Mouse (Mus musculus) layer of hippocampus, adult 9-10 months (tissue): ENCODE measurements around the gene Clta.
"Not testable (repeated sequence)": the region's sequence is repeated elsewhere in the genome, so short reads cannot be mapped to it uniquely, and the experiment has no call there.

Source experiments
- DNase-seq: peaks from one replicate; pipeline ENCODE4 v3.0.0; 2022; ENCODE audit warnings: low spot score

Gene Clta

DNA sequence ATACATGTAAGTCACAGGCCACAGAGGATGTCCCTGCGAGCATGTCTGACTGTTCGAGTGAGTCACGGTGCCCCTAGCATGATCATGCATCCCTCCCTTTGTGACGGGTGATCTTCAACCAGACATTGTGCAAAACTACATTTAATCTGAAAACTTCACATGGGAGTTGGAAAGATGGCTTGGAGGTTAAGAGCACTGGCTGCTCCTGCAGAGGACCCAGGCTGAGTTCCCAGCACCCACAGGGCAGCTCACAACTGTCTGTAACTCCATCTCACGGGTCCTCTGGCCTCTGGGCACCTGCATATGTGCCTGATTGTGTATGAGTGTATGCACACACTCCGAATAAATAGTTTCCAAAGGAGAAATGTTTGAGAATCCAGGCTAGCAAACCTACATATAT lies 20.0 kb downstream of the Clta start:
- DNase-seq: no peak

DNA sequence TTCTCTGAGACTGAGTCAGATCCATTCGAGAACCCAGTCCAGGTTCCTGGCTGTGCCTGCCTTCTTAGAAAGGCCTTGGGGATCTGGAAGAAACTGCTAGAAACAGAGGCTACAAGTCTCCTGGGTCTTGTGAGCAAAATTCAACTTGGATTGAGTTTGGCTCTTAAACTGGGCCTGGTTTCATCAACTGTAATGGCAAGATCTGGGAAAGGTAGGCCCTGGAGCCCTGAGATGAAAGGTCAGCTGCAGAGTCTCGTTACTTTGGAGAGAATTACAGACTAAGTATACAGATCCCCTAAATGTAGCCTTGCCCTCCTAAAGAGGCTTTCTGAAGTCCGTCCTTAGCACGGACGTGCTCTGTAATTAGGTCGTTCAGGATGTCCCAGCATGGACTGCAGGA lies 21.3 kb downstream of the Clta start:
- no peak for DNase-seq

DNA sequence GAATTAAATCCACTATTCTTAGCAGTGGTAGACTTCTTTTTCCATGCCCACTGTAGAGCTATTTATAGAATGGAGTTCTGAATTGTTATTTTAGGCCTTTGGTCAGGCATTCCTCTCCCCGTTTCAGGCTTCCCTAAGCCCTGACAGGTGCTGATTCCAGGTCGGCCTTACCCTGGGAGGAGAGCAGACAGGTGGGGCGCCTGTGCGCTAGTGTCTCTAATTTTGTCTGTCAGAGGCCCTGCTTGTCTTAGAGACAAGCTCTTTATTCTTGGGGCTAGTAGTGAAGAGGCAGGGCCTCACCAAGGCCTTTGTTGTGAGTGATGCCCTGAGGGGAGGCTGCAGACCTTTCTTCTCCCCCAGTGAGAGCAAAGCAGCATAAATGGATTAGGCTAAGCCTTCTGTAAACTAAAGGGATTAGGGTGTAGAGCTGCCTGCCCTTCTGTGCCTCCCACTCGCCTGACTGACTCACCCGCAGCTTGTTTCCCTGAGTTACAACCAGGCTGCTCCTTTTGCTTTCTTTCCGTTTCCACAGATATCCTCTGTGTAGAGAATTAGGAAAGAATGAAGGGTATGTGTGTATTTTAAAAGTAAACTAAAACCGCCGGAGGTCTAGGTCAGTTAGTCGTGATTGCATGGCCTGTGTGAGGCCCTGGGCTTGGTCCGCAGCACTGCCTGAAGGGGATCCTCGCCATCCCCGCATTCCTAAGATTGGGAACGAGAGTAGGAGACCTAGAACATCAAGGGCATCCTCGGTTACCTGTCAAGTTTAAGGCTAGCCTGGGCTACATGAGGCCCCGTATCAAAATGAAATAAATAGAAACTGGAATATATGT lies 24.3 kb downstream of the Clta start:
- peak; percentile 45 for DNase-seq

- DNase-seq: no peak
Measured at GRCm38 (mm10) chr4:44029661-44030066, 25.4 kb downstream of the Clta start.

GRCm38 (mm10) chr4:44031521-44031920 lies 27.3 kb downstream of the Clta start:
- no peak for DNase-seq

GRCm38 (mm10) chr4:44036455-44036854 lies 32.2 kb downstream of the Clta start:
- DNase-seq: no peak

DNA sequence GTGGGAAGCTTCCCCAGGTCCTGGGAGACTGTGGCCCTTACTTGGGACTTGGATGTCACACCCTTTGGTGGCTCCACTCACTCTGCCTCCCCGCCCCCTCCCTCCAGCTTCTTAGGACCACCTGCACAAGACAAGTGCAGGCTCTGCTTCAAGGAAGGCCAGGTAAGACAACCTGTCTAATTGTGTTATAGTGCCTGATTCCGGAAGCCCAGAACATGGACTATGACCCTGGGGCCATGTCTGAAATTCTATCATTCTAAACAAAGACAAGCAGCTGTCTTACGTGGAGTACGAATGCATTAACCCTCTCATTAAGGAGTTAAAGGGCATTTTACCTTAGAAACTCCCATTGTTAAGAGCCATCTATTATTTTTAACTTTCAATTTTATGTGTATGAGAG lies 36.5 kb downstream of the Clta start:
- DNase-seq: no peak

DNA sequence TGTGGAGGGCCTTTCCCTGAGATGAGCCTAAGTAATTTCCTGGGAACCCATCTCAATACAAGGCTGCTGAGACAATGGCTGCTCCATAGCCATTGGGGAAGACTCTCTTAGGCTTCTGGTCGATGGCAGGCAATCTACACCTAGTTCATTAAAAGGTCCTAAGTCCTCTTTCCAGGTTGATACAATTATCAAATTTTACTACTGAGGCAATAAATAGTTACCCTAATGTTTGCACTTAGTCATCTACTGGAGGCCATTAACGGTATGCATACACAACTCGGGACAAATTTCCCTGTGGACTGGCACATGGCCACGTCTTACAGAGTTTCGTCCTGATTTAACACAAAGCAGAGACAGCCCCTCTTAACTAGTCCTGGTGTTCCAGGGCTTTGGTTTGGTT lies 38.2 kb downstream of the Clta start:
- no peak for DNase-seq

- DNase-seq: not testable (repeated sequence)
Measured at GRCm38 (mm10) chr4:44043182-44043581, 38.9 kb downstream of the Clta start.

DNA sequence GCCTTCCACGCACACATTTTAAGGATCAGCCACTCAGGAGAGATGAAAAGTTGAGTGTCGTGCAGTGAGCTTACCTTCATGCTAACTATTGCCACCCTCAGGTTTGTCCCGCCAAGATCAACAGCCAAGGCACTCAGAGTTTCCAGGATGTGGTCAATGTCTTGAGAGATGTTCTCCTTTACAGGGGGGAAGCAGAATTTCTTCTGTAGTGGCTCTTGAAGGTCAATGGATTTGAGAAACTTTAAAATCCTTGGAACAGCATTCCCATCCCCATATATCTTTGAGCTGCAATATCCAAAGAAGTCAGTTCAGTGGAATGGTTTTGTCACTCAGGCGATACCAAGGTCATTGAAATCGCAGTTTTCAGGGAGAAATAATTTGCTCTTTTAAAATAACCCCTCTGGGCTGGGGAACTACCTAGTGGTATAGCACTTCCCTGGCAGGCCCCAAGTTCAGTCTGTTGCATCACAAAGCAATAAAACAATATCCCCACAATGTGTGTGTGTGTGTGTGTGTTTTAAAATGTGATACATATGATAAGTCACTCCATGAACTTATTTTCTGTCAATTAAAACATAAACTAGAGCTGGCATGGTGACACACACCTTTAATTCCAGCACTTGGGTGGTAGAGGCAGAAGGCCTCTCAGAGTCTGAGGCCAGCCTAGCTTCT lies 40.6 kb downstream of the Clta start:
- DNase-seq: no peak

GRCm38 (mm10) chr4:44046066-44046465 lies 41.8 kb downstream of the Clta start:
- DNase-seq: no peak

DNA sequence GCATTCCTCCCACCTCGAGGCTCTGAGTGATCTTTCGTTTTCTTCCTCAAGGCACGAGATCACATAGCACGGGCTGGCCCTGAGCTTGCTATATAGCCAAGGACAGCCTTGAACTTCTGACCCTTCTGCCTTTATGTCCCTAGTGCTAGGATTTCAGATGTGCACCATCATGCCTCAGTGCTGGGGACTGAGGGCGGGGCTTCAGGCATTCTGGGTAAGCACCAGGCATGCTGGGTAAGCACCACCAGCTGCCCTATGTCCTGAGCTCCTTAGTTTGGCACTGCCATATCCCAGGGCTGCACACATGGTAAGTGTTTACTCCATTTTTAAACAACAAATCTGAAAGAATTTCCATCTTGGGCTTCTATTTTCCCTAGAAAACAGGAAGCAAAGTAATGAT lies 45.6 kb downstream of the Clta start:
- no peak for DNase-seq

DNA sequence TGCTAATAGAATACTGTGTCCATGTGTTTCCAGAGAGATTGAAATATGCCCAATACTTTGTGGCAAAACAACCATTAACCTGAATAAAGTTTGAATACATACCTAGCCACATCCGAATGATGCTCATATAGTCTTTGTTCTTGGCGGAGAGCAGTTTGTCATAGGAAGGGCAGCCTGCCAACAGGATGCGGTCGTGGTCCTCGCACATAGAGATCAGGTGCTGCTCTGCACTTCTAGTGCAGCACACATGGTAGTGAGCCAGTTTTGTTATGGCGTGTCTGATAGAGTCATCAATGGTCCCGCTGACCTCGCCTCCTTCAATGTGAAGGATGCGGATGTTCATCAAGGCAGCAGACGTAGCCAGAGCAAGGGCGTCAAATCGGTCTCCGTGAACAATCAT lies 55.4 kb downstream of the Clta start:
- DNase-seq: no peak

GRCm38 (mm10) chr4:44062062-44062461 lies 57.8 kb downstream of the Clta start:
- DNase-seq: no peak

- DNase-seq: no peak
Measured at GRCm38 (mm10) chr4:44062816-44063215, 58.6 kb downstream of the Clta start.

- peak; percentile 94 for DNase-seq
Measured at GRCm38 (mm10) chr4:44065355-44066025, 61.2 kb downstream of the Clta start.

DNA sequence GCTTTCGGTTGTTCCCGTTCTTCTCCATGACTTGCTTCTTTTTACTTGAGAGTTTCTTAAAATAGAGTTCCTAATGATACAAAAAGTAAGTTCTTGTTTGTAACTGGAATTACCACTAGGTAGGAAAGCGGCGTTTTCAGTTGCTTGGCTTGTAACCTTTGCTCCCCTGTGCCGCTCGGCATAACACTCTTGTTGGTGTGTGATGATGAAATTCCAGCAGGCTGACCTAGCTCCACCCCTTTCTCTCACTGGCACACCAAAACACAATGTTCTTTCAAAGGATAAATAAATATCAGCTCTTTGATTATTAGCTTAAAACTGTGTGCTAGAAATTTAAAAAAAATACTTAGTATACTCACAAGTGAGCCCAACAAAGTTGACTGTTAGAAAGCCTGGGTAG lies 62.6 kb downstream of the Clta start:
- DNase-seq: no peak

GRCm38 (mm10) chr4:44068736-44069135 lies 64.5 kb downstream of the Clta start:
- DNase-seq: no peak

- no peak for DNase-seq
Measured at GRCm38 (mm10) chr4:44069411-44069810, 65.2 kb downstream of the Clta start.

- DNase-seq: no peak
Measured at GRCm38 (mm10) chr4:44070641-44071040, 66.4 kb downstream of the Clta start.

DNA sequence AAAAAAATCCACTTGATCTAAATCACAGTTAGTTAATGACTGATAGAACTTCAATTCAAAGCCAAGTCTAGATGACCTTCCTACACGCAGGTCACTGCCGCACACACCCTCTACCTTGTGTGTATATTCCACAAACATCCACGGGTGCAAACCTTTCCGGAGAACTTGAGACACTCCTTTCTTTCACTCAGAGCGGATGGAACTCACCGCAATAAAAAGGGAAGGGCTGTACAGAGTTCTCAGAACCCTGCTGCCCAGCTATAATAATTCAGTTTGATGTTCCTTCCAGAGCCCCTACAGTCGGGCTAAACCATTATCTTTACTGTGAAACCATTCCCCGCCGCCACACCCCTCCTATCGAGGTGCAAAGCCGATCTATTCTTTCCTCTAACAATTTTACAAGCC lies 67.5 kb downstream of the Clta start:
- DNase-seq: no peak

DNA sequence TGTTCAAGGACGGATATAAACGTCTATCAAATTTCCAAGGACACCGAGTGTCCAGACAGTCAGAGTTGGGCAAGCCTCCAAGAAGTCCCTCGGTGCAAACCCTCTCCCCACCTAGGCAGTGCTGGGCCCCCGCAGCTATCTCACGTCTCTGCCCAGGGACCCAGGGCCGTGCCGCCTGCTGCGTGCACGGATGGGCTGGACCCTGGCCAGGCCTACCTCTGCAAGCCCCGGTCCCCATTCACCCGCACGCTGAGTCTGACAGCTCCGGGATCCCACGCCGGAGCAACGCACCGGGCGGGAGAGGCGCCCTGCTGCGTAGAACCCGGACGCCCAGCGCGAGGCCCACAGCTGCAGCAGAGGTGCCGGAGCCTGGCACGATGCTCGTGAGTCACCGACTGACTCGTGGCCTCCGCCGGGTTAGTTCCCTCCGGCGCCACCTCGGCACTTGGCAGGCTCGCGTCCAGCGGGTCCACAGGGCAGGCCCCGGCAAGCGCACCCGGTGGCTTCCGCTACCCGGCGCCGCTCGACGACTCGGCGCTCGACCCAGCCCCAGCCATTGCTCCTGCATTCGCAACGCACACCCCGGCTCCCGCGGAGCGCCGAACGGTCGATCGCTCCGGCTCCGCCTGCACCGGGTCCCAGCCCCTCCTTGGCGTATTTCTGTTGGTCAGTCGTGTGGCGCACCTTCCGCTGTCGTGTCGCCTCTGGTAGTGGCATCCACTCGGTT lies 68.1 kb downstream of the Clta start:
- DNase-seq: peak; percentile 53
